Mouse (Mus musculus) urinary bladder, postnatal 14 days (tissue): ENCODE data around the gene Zscan26.
A peak's percentile ranks its signal among the peaks of the same experiment; 100 is the strongest.

Experiments
- DNase-seq: peaks from one replicate; pipeline ENCODE4 v3.0.0; 2021; ENCODE audit warnings: low spot score

The Zscan26 gene

DNA sequence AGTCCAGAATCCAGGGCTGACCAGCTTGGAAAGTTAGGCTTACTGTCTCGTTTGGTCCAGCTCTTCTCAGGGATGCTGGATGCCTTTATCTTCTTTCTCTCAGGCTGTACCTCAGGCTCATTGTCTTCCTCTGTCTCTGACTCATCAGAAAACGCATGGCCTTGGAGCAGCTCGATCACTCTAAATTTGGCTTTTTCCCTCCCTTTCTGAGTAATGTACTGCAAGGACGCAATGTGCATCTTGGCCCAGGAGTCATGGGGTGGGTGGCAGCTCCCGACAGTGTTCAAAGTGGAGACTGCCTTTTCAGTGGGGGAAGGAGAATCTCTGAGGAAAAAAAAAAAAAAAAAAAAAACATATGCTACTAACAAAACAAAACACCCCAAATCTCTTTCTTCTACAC lies 30.2 kb downstream of the Zscan26 start:
- no peak for DNase-seq

DNA sequence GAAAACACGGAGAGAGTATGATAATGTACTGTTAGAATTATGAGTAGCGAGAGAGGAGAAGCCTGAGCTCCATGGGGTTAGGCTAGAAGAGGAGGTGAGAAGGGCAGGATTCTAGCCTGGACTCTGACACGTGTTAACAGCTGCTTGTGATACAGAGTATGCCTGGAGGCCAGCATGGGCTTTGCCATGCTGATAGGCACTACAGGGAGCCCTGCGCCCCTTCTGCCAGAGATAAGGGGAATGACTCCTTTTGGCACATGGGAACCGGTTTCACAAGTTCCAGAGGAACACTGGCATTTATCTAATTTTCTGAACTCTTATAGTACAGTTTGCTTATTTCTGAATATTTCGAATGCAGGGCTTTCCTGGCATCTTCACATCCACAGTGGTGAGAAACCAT lies 34.7 kb downstream of the Zscan26 start:
- no peak for DNase-seq

DNA sequence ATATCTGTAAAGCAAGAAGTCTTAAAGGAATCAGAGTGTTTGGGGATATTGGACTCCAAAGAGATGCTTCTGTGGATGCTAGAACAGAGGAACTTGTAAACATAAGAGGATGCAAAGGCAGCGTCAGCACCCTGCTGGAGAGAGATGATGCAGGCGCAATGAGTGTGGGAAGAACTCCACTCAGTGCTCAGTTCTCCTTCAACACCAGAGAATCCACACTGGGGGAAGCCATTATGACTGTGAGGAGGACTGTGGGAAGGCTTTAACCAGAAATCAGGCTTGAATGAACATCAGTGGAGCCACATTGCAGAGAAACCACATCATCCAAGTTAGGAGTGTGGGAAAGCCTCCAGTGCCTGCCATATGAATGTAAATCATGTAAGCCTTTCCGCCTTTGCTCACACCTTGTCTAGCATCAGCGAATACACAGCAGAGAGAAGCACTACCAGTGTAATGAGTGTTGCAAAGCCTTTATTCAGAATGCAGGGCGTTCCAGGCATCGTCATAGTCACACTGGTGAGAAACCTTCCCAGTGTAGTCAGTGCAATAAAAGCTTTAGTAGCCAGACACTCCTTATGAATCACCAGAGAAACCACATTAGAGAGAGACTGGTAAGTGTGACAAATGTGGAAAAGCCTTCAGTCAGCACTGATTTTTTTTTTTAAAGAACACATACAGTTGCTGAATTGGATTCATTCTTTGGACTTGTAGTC lies 36.1 kb downstream of the Zscan26 start:
- no peak for DNase-seq

DNA sequence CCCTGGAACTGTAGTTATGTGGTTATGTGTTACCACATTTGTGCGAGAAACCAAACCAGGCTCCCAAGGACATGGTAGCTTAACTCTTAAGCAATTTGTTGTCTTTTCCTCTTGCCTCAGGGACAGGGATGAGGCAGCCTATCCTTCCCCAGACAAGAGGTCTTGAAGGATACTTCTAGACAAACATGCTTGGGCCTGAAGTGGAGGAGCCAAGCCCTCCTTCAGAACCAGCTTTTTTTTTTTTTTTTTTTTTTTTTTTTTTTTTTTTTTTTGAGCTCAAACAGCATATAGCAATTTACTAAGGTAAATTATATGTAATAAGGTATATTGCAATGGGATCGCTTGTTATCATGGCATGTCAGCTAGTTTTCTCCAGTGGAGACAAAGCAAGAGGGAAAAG lies 37.8 kb downstream of the Zscan26 start:
- no peak for DNase-seq

DNA sequence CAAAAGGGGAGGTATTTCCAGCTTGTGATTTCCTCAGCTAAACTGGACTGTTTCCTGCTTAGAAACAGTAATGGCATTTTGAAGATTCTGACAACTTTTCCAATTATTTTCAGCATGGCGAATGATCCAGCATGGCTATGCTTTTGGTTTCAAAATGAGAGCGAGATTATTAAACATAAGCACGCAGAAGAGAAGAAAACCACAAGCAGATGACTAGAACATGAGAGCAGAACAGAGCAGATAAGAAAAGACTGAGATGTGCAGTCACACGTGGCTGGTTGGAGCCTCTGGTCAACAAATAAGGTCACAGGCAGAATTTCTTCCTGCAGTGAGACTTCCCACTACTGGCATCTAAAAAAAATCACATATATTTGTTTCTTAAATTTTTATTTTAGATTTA lies 38.3 kb downstream of the Zscan26 start:
- DNase-seq = no peak

DNA sequence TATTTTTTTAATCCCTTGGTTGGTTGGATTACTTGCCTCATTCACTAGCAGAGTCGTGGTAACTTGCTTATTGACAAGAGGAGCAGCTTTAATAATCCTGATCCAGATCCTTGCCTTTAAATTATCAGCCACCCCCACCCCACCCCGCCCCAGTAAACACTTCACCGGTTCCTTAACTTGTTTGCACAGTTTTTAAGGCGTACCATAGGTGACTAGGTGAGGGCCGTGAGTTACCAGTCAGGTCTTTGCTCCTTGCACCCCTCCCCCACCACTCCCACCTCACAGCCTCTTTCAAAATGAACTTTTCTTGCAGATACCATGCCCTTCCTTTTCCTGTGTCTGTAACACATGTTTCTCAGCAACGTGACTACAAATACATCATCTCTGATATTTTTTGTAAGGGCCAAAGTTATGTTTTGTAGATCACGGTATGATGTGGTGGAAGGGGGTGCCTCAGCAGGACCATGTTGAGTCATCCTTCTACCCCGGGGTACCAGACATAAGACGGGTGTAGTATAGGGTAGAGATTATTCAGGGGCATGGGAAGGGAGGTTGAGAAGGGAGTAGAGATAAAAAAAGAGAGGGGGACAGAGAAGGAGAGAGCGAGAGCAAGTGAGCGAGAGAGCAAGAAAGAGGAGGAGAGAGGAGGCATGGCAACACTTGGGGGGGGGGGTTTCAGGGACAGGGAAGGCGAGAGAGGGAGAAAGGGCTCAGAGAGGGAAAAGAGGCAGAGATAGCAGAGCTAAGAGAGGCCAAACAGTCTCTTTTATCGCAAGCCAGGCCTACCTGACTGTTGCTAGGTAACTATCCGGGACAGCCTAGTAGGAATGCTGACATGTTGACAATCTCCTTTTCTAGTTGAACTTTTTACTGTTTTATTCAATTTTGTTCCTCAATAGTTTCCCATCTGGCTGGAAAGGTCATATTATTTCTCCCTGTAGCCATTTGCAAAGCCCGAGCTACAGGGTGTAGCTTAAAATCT lies 39.0 kb downstream of the Zscan26 start:
- peak; percentile 38 for DNase-seq

DNA sequence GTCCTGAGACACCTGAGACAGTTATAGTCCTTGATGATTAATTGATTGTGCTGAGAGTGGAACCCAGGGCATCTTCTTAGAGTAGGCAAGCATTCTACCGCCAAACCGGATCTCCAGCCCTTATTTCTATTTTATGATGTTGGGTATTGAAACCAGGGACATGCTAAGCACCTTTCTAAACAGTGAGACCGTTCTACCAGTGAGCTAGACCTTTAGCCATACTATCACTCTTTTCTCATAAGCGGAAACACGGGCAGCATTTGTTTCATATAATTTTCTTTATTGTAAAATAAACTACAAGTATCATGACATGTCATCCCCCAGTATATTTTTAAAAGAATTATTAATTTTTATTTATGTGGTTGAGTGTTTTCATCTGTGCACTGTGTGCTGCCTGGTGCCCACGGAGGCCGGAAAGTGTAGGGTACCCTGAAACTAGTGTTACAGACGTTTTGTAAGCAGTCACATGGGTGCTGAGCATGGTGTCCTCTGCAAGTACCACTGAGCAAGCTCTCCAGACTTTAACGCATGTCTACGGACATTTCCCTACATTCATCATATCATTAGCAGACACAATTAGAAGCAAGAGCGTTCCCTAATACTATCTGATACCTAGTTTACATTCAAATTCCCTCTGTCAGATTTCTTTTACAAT lies 44.6 kb downstream of the Zscan26 start:
- no peak for DNase-seq

DNA sequence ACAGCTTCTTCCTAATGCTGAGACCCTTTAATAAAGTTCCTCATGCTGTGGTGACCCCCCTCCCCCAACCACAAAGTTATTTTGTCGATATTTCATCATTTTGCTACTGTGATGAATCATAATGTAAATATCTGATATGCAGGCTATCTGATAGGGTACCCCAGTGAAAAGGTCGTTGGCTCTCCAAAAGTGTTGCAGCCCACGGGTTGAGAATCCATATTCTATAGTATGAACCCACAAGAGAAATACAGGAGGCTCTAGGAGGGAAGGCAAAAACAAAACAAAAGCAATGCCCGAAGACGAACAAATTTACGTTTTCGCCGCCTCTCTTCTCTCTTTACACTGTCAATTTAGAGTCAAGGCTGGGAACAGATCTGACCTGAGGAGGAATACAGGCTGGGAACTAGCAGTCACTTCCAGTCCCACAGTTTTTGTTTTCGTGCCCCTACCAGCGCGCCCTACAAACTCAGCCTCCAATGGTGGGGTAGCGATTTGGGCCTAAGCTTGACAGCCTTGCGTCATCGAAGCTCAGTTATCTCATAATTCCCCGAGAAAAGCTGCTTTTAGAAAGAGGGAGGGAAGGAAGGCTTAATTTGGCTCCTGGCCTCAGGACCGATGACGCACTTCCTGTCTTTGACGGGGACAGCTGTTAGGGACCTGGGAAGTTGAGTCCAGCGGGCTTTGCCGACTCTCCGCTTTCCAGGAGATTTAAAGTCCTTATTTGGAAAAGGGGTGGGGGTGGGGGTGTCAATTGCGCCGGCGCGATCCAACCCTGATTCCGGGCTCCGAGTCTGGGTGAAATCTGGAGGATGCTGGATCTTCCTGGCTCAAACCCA lies 45.3 kb downstream of the Zscan26 start:
- DNase-seq = peak; percentile 83

DNA sequence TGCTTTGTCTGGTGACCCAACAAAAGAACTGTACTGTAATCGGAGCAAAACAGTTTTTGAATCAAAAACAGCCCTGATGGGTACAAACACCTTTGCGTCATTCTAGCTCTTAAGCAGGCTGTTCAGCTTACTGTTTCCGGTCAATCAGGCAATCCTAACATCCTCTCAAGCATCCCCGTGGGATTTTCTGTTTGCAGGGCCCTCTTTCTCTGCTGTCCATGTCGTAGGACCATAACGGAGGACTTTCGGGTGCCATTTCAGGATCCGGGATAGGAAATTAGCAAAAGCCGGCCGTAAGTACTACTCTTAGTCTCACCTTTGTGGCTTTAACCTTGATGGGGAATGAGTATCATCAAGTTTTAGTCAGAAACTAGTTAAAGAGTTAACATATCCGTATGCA lies 46.2 kb downstream of the Zscan26 start:
- no peak for DNase-seq

DNA sequence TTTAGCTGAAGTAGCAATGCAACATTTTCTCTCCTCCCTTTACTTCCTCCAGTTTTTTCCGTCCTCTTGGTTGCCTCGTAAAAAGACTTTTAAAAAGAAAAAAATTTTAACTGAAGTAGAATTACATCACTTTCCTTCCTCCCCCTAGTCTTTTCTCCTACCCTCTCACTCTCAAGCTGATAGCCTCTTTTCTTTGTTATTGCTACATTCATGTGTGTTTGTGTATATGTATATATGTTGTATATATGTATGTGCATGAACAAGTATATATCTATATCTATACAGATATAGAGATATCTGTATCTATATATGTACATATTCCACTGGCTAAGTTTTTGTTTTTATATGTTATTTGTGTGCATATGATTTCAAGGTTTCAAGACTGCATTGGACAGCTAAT lies 50.7 kb downstream of the Zscan26 start:
- no peak for DNase-seq

DNA sequence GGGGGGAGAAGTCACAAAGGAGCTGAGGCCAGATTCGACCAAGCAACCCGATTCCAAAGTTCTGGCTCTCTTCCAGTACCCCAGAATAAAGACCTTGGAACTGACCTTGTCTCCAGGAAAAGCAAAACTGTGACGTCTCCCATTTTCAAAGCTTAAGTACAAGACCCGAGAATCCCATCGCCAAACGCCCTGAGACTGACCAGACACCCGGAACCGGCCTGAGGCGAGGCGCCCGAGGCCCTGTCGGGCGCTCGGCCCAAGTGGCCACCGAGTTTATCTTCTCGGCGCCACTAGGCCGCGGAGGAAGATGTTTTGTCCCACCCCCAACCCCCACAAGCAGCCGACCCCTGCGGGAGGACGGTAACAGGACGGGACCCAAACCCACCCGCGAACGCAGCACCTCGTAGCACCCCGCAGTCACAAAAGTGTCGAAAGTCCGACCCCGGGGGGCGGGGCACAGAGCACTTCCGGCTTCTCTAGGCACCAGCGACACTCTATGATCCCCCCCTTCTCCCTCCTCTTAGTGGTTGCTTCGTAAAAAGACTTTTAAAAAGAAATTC lies 51.2 kb downstream of the Zscan26 start, which contains the start of gene Zkscan3:
Gene Zkscan3, minus strand, starts transcription at position 469 of the 560 bp plus-strand sequence.
- DNase-seq = peak; percentile 85

DNA sequence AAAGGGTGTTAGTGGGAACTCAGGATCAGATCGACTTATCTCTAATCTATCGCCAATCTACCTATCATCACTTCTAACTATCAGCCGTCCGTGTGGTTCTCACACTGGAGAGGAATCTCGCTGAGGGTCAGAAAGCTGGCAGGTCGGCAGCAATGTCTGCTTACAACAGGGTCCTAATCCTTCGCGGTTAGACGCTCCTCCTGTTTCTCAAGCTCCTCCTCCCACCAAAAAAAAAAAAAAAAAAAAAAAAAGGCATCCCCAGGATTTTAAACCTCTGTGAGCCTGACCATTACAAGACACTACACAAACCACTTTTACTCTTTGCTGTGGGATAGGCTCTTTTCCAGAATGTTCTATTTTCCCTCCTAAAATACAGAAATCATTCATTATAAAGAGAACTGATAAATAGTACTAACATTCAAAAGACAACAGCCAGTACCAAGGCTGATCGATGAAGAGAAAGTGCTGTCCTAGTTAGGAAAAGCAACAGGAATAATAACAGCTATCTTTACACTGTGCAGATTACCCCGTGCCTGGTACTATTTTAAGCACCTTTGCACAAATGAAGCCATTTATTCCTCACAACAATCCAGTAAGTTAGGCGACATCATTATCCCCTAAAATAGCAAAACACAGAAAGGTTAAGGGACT lies 51.8 kb downstream of the Zscan26 start:
- no peak for DNase-seq

DNA sequence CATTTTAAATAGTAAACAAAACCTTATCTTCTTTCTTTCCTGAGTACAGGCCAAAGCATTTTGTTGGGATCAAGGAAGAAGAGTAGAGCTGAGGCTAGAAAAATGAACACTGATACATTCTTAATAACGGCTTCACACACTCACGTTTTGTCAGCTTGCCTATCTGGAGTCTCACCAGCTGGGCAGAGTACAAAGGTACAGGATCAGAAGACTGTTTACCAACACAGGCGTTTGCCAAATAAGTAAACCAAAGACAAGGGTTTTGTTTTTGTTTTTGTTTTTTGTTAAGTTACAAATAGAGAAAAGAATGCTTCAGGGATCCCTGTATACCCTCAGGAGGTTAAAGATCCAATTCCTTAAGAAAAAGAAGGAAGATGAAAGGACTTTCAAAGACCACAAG lies 52.4 kb downstream of the Zscan26 start:
- DNase-seq = no peak

DNA sequence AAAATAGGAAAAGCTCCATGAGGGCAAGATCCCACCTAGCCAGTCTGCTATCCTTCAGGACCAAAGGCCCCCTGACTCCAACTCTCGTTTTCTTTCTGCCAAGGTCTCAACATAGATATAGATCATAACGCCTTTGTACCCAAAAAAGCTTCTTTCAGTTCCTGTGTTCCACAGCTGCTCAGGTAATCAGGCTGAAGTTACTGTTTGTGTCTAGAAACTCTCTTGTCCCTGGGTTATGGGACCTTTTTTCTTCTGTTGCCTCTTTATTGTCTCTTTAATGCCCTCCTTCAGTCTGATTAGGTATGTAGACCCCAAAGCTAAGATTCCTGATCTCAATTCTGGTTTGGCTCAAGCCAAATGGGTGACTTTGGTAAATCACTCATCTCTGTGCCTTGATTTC lies 56.0 kb downstream of the Zscan26 start:
- DNase-seq = no peak

DNA sequence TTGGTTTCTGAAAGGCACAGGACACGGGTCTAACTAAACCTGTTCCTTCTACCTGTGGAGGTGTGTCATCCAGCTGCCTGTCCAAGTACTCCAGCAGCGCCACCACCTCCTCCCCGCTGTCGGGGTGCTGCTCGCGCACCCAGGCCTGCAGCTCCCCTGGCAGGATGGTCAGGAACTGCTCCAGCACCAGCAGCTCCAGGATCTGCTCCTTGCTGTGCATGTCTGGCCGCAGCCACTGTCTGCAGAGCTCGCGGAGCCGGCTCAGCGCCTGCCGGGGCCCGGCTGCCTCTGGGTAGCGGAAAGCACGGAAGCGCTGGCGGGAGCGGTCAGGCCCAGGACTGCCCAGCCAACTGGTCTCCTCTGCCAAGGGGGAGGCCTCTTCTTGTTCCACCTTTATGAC lies 57.5 kb downstream of the Zscan26 start:
- DNase-seq = peak; percentile 16

DNA sequence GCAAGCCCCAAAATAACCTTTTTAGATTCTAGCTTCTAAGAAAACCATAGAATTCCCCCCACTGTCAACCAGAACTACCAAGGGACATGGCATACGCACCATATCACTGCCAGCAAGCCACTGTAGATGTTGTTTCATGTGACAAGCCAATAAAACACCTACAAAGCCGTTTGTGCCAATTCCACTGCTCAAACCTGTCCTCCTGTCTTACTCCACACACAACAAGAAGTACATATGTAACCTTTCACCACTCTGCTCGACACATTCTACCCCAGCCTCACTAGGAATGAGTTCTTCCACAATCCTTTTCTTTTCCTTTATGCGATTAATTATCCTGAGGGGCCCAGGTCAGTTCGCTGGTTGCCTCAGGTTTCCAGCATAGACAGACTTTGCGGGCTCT lies 57.9 kb downstream of the Zscan26 start:
- DNase-seq = no peak

DNA sequence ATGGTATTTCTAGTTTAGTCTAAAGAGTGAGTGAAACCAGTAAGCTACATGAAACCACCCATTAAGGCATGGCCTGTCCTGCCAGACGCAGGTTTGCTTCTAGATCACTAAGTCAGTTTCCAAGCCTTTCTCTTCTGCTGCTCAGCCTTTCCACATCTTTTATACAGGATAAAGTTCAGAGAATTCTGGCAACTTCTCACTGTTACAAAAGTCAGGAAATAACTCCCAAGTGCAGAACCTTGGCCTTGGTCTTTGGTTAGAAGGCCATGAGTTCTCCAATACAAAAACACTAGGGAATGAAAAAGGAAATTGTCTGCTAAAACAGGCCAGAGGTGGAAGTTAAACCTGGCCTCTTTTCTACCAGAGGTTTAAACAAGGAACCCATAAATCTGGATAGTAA lies 58.3 kb downstream of the Zscan26 start:
- DNase-seq = no peak
